Mouse (Mus musculus): ENCODE measurements around the gene Aldh3b2.
"Not testable (repeated sequence)": the region's sequence is repeated elsewhere in the genome, so short reads cannot be mapped to it uniquely, and the experiment has no call there.

Aldh3b2 gene

DNA sequence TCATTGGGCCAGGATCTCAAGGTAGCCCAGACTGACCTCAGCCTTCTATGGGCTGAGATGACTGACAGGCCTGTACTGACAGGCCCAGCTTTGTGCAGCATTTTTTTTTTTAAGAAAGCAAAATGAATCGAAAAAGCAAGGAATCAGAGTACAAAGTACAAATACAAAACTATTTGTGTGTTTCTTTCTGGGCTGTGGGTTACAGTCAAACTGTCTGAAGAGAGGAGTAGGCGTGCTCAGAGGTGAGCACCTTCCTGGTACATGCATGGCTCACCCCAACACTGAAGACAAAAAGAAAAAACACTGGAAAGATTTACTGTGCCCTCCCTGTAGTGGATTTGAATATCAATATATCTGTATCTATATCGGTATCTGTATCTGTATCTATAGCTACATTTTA lies 24.3 kb upstream of the Aldh3b2 start:
- no peak for DNase-seq (ENCODE audit: low read depth, low spot score)

GRCm38 (mm10) chr19:3948546-3948945 lies 23.6 kb upstream of the Aldh3b2 start:
- no peak for DNase-seq (ENCODE audit: low read depth, low spot score)

DNA sequence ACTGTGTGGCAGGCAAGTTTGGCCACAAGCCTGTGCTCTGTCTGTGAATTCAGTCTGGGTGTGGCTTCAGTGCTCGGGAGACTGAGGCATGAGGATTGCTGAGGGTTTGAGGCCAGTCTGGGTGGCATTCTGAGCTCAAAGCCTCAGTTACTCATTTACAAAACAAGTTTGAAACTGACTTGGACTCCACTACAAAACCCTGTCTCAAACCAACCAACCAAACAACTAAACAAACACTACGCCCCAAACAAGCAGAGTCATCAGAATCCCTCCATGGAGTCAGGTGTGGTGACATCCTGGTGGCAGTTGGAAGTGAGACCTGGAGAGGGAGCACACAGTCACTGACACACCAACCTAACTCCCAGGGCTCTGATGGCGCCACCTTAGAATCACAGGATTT lies 21.8 kb upstream of the Aldh3b2 start:
- no peak for DNase-seq (ENCODE audit: low read depth, low spot score)

DNA sequence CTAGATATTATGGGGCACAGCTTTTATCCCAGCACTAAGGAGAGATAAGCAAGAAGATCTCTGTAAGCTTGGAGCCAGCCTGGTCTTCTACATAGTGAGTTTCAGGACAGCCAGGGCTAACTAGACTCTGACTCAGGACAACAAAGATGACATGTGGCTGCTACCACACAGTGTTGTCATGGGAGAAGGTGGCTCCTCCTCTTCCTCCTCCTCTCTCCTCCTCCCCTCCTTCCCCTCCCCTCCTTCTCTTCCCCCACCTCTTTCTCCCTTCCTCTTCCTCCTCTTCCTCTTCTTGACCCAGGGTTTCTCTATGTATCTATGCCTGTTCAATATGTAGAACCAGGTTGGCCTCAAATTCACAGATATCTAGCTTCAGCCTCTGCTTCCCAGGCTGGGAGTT lies 20.7 kb upstream of the Aldh3b2 start:
- DNase-seq (ENCODE audit: low read depth, low spot score), result no peak

DNA sequence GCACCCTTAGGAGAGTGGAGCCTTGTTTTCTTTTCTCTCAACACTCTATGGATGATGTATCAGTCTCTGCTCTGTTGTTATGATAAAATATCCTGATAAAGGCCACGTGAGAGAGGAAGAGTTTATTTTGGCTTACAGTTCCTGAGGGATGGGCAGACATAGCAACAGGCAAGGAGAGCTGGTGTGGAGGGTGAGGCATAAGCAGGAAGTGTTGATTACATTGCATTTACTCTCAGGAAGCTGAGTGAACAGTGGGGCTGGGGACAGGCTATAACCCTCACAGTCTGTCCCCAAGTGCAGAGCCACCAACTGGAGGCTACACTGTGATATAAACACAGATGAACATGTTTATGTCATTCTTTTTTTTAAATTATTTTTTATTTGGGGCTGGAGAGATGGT lies 20.0 kb upstream of the Aldh3b2 start:
- no peak for DNase-seq (ENCODE audit: low read depth, low spot score)

- DNase-seq (ENCODE audit: low read depth, low spot score), result no peak
Observed at GRCm38 (mm10) chr19:3955033-3955432, 17.1 kb upstream of the Aldh3b2 start.

GRCm38 (mm10) chr19:3955804-3956203 lies 16.3 kb upstream of the Aldh3b2 start:
- DNase-seq (ENCODE audit: low read depth, low spot score), result no peak

GRCm38 (mm10) chr19:3957296-3958036 lies 14.7 kb upstream of the Aldh3b2 start:
- not testable (repeated sequence) for DNase-seq (ENCODE audit: low read depth, low spot score)

GRCm38 (mm10) chr19:3958470-3958869 lies 13.7 kb upstream of the Aldh3b2 start, which contains the start of gene Aldh3b3:
Gene Aldh3b3, plus strand, starts transcription at chr19:3958645.
- no peak for DNase-seq (ENCODE audit: low read depth, low spot score)

- no peak for DNase-seq (ENCODE audit: low read depth, low spot score)
Observed at GRCm38 (mm10) chr19:3959030-3959429, 13.1 kb upstream of the Aldh3b2 start.

DNA sequence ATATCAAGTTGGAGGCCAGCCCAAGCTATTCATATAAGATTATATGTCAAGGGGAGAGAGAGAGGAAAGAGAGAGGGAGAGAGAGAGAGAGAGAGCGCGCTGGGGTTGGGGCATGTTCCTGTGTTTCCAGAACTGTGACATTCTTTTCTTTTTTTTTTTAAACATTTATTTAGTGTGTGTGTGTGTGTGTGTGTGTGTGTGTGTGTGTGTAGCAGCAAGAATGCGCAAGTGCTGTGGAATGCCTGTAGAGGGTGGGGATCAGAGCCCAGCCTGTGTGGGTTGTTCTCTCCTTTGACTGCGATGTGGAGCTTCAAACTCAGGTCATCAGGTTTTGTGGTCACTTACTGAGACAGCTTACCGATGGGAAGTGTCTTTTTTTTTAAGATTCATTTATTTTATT lies 11.9 kb upstream of the Aldh3b2 start:
- DNase-seq (ENCODE audit: low read depth, low spot score), result no peak

- not testable (repeated sequence) for DNase-seq (ENCODE audit: low read depth, low spot score)
Observed at GRCm38 (mm10) chr19:3961805-3962204, 10.3 kb upstream of the Aldh3b2 start.

DNA sequence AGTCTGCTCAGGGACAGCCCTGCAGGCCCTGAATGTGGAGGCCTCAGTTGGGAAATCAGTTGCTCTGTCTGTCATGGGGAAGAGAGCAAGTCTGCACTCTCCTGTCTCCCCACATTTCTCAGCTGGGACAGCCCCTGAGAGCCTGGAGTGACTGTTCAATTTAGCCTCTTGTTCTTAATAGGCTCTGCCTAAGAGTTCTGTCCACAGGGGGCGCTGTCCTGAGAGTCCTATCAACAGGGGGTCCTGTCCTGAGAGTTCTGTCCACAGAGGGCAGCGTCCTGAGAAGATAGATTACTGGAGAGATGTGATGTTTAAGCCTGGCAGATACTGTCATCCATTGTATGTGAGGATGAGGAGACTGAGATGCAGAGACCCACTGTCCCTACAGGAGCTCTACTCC lies 9.7 kb upstream of the Aldh3b2 start:
- DNase-seq (ENCODE audit: low read depth, low spot score), result peak; percentile 62

- DNase-seq (ENCODE audit: low read depth, low spot score), result no peak
Observed at GRCm38 (mm10) chr19:3964030-3964429, 8.1 kb upstream of the Aldh3b2 start.

GRCm38 (mm10) chr19:3966330-3967075 lies 5.6 kb upstream of the Aldh3b2 start:
- DNase-seq (ENCODE audit: low read depth, low spot score), result peak; percentile 43

DNA sequence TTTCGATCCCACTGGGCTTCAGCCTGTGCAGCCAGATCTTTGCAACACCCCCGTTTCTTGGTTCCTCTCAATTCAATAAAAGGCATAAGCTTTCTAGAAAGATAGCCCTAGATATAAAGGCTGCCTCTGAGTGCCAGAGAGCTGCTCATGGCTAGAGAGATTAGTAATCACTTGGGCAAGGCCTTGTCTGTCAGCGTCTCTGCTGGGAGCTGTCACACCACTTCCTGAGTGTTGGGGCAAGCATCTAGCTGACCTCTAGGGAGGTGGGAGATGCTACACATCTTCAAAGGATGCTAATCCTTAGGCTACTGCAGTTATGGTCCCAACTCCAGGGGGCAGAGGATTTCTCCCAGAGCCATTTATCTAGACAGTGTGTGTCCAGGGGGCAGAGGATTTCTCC lies 4.9 kb upstream of the Aldh3b2 start:
- no peak for DNase-seq (ENCODE audit: low read depth, low spot score)

- not testable (repeated sequence) for DNase-seq (ENCODE audit: low read depth, low spot score)
Observed at GRCm38 (mm10) chr19:3974608-3975007, 2.5 kb downstream of the Aldh3b2 start.

GRCm38 (mm10) chr19:3975866-3976265 lies 3.7 kb downstream of the Aldh3b2 start:
- DNase-seq (ENCODE audit: low read depth, low spot score), result no peak

DNA sequence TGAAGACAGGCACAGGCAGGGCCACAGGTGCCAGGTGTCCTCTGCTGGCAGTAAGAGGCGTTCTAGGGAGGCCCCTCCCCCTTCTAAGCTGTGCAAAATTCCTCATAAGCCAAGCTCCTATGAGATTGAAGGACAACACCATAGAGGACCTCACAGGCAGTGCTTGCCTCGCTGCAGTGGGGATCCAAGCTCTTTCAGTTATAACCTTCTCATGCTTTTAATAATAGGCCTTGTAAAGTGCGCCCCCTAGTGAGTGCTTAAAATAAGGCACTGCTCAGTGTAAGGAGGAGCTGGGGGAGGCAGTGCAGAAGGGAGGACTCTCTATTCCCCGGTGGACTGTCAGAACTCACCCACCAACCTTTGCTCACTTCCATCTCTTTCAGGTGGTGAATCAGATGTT lies 8.2 kb downstream of the Aldh3b2 start:
- peak; percentile 89 for DNase-seq (ENCODE audit: low read depth, low spot score)

DNA sequence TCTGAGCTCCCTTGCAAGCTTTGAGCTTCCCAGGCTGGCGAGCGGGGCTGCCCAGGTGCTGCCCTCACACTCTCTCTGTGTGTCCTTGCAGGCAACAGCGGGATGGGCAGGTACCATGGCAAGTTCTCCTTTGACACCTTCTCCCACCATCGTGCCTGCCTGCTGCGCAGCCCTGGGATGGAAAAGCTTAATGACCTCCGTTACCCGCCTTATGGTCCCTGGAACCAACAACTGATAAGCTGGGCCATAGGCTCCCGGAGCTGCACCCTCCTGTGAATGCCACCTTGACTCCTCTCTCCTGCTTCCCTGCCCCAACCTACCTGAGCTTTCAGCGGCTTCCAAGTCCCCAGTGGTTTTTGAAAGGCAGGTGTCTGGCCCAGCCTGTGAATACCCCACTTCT lies 8.8 kb downstream of the Aldh3b2 start:
- DNase-seq (ENCODE audit: low read depth, low spot score), result no peak

DNA sequence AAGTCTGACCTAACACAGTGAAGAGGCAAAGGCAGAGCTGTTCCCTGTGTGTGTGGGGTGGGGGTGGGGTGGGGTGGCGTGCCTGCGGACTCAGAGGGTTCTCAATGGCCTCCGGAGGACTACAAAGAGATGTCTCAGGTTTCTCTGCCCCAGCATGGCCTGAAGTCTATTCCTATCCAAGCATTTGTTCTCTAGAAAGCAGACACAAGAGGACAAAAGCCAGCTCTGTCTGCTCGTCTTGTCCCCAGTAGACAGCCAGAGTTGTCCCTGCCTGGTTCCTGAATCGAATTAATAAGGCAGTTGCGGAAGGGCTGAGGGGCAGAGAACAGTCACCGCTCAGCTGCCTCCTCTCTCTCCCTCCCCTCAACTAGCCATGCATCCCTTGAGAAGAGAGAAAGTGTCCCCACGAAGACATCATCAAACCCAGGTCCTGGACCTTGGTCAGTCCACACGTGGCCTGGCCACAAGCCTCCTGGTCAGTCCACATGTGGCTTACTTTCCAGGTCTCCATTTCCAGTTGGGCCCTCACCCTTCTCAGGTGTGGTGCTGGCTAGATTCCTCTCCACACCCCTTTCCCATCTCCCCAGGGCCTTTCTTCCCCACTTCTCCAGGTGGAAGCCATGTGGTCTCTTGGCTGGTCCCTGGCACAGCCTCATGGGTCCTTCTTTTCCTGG lies 11.5 kb downstream of the Aldh3b2 start:
- DNase-seq (ENCODE audit: low read depth, low spot score), result peak; percentile 24

GRCm38 (mm10) chr19:3985261-3985681 lies 13.1 kb downstream of the Aldh3b2 start:
- no peak for DNase-seq (ENCODE audit: low read depth, low spot score)

Measured in ZHBTc4 (cell line).